Mouse (Mus musculus) layer of hippocampus, adult 8-10 months (tissue): ENCODE measurements around the gene Stil. TPM values are rescaled to one million over a fixed set of nuclear protein-coding genes. Genes with fewer than 3 reads are reported as not detected.

ENCODE experiments used
- DNase-seq, 2 experiments: peaks; one replicate each; pipeline ENCODE4 v3.0.0; 2022; ENCODE audit warnings: low spot score in 2 of 2
- total RNA-seq, 4 experiments: library from RNA; stranded (reverse); gene quantifications; 2 replicates each; pipeline ENCODE4 v1.2.4; 2022

The Stil gene
- total RNA-seq, 4 experiments from 2014 or later: 0.12 to 0.54 (median 0.20) TPM; not detected in 1

- peak in 1 of 2 experiments; percentile 48 for DNase-seq
Measured at GRCm38 (mm10) chr4:115047750-115048149, 47.8 kb downstream of the Stil start.

DNA sequence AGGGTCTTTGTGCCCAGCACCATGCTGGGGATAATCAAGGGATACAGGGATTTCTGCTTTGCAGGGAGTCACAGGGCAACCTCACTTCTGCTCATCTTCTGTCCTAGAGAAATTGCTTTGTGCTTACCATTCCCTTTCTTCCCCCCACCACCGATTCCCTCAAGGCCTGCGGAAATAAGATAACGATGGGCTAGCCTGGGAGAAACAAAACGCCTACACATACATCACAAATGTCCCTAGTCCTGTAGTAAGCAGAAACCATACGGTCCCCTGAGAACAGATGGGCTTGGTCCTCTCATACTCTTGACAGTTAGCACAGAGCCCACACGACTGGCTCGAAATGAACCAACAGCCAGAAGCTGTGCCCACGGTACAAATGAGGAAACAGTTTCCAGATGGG lies 48.2 kb downstream of the Stil start:
- DNase-seq: peak in 1 of 2 experiments; percentile 32

GRCm38 (mm10) chr4:115051245-115051644 lies 51.3 kb downstream of the Stil start:
- no peak for DNase-seq

DNA sequence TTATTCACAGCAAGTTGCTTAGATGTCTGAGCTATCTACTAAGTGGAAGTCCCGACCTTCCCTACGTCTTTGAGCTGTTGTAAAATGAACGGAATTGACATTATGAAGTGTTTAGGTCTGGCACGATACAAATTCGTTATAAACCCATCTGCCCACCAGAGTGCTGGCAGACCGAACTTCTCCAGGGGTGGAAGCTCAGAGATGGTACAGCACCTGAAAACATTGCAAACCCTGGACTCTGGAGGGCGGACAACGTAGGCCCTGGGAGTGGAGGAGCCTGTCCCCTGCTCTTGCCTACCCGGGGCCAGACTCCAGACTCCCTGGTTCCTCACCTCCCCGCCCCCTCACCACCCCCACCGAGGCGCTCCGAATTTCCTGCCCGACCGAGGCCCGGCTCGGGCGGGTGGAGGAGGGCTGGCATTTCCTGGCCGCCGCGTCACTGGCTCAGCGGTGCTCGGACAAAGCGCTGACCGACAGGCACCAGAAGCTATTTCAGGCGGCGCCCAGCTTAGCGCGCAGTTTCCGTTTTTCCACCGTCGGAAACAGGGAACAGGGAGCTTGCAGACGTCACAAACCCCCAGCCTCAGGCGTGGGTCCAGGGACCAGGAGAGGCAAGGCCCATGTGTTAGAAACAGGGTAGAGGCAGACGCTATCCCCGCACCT lies 52.5 kb downstream of the Stil start:
- DNase-seq: no peak

GRCm38 (mm10) chr4:115055044-115055443 lies 55.1 kb downstream of the Stil start:
- DNase-seq: no peak

DNA sequence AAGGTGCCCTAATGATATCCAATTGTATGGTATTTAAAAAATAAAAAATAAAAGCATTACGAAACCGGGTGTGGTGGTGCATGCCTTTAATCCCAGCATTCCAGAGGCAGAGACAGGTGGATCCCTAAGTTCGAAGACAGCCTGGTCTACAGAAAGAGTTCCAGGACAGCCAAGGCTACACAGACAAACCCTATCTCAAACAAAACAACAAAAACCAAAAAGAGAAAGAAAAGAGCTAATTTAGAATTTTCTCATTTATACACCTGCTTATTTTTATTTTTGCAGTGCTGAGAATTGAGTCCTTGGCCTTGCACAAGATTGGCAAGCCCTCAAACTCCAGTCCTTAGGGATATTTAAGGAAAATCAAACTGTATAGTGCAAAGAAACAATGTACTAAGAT lies 55.7 kb downstream of the Stil start:
- no peak for DNase-seq

DNA sequence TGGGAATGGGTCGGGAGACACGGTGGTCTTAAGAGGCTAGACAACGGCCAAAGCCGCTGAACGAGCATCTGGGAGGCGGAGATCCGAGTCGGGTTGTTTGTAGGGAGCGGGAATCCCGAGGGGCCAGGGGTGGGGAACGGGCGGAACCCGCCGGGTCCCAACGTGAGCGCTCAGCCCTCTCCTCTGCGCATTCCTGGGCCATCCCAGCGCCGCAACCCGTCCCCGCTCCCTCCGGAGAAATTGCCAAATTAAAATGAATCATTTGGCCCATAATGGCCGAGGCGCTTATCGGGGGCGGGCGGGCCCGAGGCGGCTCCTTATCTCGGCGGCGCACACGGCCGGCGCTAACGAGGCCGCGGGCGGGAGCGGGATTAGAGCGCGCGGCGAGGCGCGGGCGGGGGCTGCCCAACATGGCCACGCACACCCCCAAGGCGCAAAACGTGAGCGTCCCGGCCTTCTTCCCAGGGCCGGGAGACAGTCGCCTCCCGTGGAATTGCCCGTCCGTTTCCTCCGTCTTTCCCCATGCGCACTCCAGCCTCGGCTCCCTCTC lies 56.5 kb downstream of the Stil start, which contains the start of gene Tal1:
Gene Tal1, plus strand, starts transcription at position 56 of the 550 bp plus-strand sequence.
- DNase-seq: no peak

DNA sequence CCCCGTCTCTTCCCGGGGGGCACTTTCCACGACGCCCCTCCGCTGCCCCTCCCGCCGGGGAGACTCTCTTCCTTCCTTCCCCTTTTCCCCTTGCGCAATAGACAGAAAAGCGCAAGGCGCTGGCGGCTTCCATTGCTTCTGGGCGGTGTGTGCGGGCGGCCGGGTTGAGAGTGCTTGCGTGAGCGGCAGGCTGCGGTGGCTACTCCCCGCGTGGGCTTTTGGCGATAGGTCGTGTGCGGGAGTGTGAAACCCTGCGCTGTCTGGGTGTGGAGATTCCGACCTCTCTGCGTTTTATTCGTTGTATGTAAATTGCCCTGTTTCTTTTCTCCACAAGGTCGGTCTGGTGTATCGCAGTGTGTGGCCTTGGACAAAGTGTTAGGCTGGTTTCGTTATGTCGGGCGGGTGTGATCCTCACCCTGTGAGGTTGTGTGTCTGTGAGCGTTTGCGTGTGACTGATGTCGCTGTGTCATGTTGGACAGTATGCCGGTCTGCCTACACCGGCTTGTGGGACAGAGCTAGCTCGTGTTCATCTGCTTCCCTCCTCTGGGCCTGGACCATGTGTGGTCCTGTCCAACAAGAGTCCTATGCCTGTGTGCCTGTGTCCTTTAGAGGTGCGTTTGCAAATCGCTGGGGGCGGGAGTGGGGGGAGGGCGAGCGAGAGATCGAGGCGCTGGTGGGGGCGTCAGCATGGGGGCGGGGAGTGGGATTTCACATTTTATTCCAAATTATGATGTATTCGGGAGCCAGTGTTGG lies 57.1 kb downstream of the Stil start:
- DNase-seq: no peak

DNA sequence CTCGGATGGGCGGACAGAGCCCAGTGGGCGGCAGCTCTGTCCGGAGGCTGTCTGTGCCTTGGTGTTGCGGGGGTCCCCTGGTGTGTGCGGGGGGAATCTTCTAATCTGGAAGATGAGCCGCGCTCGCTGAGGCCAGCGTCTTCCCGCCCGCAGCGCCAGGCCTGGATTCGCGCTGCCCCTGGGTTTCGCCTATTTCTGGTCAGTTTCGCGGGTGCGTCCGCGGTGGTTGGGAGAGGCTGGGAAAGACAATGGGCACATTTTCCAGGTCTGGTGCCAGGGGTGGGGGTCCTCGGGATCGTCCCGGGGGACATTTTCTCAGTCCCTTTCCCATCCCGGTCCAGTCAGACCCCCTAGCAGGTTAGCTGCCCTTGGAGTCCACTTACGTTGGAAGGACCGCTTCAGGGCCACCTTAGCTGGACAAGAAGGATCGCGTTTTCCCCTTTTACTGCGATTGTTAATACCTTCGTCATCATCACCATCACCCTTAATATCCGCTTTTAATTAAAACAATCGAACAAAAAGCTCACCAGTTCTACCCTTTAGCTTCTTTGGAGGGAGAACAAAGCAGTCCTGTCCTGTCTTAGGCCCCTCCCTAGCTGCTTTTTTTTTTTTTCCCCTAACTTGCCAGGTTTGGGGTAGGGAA lies 57.8 kb downstream of the Stil start:
- DNase-seq: no peak

- no peak for DNase-seq
Measured at GRCm38 (mm10) chr4:115058317-115058761, 58.4 kb downstream of the Stil start.

DNA sequence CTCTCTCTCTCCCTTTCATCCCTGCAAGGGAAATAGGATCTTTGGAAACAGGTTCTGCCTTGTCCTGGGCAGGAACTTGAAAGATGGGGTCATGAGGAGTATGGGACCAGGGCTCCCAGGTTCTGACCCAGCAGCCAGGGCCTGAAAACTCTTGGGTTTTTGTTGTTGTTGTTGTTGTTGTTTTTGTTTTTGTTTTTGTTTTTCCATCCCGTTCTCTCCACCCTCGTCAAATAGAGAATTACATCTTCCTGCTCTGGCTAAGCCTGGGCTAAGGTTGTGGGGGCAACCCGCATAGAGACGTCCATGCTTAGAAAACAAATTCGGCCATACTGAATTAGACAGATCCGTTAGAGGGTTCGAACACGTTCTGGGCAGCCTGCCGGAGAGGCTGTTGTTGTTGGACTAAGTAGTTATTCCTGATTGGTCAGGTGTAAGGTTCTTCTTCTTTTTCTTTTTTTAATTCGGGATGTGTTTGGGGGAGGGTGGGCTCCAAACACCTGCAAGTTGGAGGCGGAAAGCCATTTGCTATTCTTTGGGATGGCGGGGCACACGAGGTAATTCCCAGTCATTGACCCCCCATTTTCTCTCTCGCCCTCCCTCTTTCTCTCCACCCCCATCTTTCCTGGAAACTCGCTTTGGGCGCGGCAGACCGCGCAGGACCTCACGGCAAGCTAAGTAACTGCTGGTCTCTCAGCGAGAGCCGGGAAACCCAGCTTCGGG lies 59.1 kb downstream of the Stil start:
- DNase-seq: no peak

DNA sequence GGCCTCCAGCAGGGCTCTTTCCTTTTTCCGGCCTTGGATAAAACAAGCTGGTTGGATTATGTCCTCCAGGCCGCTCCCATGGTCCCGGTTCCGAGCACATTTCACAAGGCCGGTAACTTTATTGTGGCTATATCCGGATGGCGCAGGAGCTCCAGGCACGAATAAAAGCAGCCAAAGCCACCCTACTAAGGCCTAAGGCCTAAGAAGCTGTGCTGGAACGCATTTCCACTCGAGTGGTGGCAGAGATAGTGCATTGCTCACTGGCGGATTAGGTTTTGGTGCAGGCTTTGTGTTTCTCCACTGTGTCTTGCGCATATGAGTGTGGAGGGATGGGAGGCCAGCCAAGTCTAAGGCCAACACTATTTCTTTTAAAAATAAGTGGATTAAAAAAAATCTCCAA lies 59.9 kb downstream of the Stil start:
- DNase-seq: no peak

- DNase-seq: no peak
Measured at GRCm38 (mm10) chr4:115060753-115061152, 60.8 kb downstream of the Stil start.

DNA sequence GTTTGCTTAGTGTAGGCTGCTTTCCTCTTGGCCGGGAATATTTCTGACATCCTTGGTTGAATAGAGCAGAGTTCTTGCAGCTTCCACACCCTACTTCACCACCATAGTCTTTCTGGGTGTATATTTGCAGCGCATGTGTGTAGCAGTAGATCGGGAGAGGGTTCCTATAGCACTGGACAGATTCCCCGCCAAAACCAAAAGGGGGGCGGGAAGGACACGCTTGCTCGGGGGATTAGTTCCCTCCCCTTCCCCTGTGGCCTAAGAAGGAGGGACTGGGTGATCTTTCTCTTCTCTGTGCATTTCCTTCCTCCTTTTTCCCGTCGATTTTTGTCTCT lies 62.5 kb downstream of the Stil start:
- no peak for DNase-seq

- no peak for DNase-seq
Measured at GRCm38 (mm10) chr4:115062875-115063517, 63.0 kb downstream of the Stil start.

DNA sequence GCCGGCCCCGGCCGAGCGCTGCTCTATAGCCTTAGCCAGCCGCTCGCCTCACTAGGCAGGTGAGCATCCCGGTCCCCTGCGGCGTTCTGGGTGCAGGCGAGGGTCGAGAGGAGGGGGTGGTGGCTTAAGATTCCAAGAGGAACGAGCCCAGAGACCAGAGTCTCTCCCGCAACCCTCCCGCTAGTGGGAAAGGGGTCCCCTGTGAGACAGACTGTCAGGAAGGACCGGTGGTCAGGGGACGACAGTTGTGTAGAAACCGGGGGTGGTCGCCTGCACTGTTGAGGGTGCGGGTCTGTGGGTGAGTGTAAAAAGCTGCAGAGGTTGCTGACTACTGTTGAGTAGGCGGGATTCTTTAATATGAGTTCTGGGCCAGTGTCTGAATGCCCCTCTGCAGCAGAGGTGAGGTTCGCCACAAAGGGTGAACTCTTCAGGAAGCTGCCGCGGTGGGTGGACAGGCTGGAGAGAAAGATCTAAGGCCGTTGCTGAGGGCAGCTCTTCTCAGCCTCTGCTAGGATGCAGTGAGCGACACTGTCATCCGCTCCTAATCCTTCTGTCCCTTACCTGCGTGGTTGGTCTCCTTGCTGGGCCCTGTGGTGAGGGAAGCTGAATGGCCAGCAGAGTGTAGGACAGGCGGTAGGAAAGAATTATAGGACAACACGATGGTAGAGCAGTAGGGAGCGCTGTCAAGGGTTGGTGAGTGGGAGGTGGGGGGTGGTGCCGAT lies 63.7 kb downstream of the Stil start:
- DNase-seq: no peak

- DNase-seq: no peak
Measured at GRCm38 (mm10) chr4:115071668-115072067, 71.7 kb downstream of the Stil start.

- DNase-seq: no peak
Measured at GRCm38 (mm10) chr4:115074789-115075188, 74.8 kb downstream of the Stil start.

DNA sequence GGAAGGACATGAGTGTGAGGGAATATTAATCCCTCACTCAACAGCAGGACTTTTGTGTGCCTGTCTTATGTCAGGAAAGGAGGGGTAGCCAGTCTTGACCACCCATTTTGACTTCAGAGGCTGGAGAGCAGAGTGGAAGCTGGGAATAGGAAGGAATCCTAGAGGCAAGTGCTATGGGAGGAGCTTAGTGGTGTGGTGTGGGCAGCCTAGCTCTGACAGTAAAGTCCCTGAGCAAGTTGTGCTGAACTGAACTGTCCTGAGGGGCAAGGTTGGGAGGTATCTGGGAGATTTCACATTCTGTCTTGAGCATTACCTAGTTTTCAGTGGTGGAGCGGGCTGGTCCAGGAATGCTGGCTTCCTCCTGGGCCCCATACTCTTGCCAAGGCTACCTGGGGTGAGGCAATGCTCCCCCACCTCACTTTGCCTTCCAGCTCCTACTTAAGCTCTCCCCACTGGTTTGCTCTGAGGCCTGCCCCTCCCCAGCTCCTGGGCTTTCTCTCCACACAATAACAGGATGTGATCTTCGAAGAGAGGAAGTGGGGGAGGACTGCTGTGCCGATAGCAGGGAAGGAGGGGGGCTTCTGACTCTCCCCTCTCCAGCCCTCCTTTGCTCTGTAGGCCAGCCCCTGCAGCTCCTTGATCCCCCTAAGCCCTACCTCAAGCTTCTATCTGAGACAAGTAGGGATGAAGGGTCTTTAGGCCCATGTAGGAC lies 75.4 kb downstream of the Stil start:
- no peak for DNase-seq
